Mouse (Mus musculus): ENCODE data around the gene Lclat1. TPM values are rescaled to one million over a fixed set of nuclear protein-coding genes. Genes with fewer than 3 reads are reported as not detected.
A peak's percentile ranks its signal among the peaks of the same experiment; 100 is the strongest.
"Not testable (repeated sequence)": the region's sequence is repeated elsewhere in the genome, so short reads cannot be mapped to it uniquely, and the experiment has no call there.

The Lclat1 gene
- polyA plus RNA-seq, 2 experiments = 12.1 to 14.9 TPM

DNA sequence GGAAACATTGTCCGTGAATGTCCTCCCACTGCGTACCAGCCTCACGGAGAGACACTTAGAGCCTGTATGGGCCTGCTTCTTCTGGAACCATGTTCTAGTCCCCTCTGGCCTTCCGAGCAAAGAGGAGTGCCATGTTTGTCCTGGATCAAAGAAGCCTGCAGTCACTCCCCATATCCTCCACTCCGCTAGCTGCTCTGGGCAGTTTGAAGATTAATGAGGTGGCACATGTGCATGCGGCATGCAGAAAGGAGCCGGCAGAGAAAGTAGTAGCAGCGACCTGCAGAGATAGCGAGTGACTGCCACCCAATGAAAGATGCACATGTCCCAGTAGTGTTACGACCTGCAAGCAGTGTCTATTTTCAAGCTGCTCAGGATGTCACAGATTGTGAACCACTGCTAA, 167.3 kb downstream of the Lclat1 start:
- ATAC-seq (ENCODE audit: low FRiP score, low read depth) (no peak), DNase-seq (ENCODE audit: low spot score) (no peak)
- WGBS = 53% methylated on average over 10 of the region's 10 CpGs
- Histone ChIP-seq H3K9ac (ENCODE audit: low read depth, low read length, severe bottlenecking) (no peak overlapping the region), H3K36me3 (ENCODE audit: control insufficient read depth, insufficient read depth, low read length) (no peaks in the 10 kb centered on the region), H3K4me3 (replicated peaks; ENCODE audit: low read length) (no peak overlapping the region), H3K27ac (replicated peaks; ENCODE audit: low read depth, low read length) (no peak overlapping the region), H3K4me1 (ENCODE audit: control insufficient read depth, insufficient read depth, low read length) (no peaks in the 10 kb centered on the region), H3K27me3 (ENCODE audit: control insufficient read depth, insufficient read depth, low read length) (no peaks in the 10 kb centered on the region), H3K4me2 (replicated peaks; ENCODE audit: low read depth, low read length, severe bottlenecking) (no peak overlapping the region), H3K9me3 (ENCODE audit: control insufficient read depth, low read length) (no peaks in the 10 kb centered on the region)
- no peak for TF ChIP-seq POLR2A (IDR thresholded peaks at IDR 0.05; ENCODE audit: borderline replicate concordance, extremely low read depth, insufficient read depth, insufficient read length)

DNA sequence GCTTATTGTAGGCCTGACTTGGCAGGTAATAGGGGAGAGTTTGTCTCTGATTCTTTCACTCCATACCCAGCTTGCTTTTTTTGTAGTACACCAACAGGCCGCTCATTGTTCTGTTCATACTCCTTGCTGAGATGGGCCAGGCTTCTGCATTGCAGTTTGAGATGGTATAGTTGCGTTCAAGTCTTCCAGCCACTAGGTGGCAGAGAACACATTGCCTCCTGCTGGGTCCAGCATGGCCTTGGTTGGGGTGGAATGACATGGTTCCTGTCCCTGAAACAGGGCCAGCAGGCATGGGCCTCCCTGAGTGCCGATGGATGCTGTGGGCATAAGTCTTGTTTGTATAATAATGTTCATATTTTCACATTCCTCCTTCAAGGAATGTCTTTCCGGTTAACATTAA, 170.0 kb downstream of the Lclat1 start:
- 92% methylated on average over 4 of the region's 4 CpGs for WGBS
- Histone ChIP-seq H3K9me3 (ENCODE audit: control insufficient read depth, low read length) (no peaks in the 10 kb centered on the region), H3K4me1 (ENCODE audit: control insufficient read depth, insufficient read depth, low read length) (no peaks in the 10 kb centered on the region), H3K27me3 (ENCODE audit: control insufficient read depth, insufficient read depth, low read length) (no peaks in the 10 kb centered on the region), H3K36me3 (ENCODE audit: control insufficient read depth, insufficient read depth, low read length) (no peaks in the 10 kb centered on the region), H3K9ac (ENCODE audit: low read depth, low read length, severe bottlenecking) (no peak overlapping the region), H3K4me2 (replicated peaks; ENCODE audit: low read depth, low read length, severe bottlenecking) (no peak overlapping the region), H3K27ac (replicated peaks; ENCODE audit: low read depth, low read length) (no peak overlapping the region), H3K4me3 (replicated peaks; ENCODE audit: low read length) (no peak overlapping the region)
- DNase-seq (ENCODE audit: low spot score) (no peak), ATAC-seq (ENCODE audit: low FRiP score, low read depth) (no peak)
- no peak for TF ChIP-seq POLR2A (IDR thresholded peaks at IDR 0.05; ENCODE audit: borderline replicate concordance, extremely low read depth, insufficient read depth, insufficient read length)

DNA sequence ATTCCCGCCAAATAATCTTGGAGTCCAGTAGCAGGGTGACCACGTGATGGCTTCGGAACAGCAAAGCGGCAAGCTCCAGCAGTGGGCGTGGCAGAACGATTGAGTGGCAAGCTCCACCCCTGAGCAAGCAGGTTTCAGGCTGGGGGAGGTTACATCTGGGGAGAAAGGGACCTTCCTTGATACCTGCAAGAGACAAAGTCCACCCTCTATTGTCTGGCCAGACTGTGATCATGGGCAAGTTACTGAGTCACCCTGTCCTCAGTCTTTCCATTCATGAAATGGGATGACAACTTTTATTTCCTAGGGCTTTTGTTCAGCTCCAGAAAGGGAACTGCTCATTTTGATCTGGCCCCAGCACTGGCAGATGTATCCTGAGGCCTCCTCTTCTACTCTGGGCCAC, 174.9 kb downstream of the Lclat1 start:
- H3K9ac ChIP-seq (ENCODE audit: low read depth, low read length, severe bottlenecking); H3K27me3 ChIP-seq (ENCODE audit: control insufficient read depth, insufficient read depth, low read length); H3K9me3 ChIP-seq (ENCODE audit: control insufficient read depth, low read length); H3K4me1 ChIP-seq (ENCODE audit: control insufficient read depth, insufficient read depth, low read length); H3K27ac ChIP-seq (replicated peaks; ENCODE audit: low read depth, low read length); H3K4me2 ChIP-seq (replicated peaks; ENCODE audit: low read depth, low read length, severe bottlenecking); H3K4me3 ChIP-seq (replicated peaks; ENCODE audit: low read length); H3K36me3 ChIP-seq (ENCODE audit: control insufficient read depth, insufficient read depth, low read length); ATAC-seq (ENCODE audit: low FRiP score, low read depth); DNase-seq (ENCODE audit: low spot score): not testable (repeated sequence)
- 43% methylated on average over 6 of the region's 6 CpGs for WGBS

DNA sequence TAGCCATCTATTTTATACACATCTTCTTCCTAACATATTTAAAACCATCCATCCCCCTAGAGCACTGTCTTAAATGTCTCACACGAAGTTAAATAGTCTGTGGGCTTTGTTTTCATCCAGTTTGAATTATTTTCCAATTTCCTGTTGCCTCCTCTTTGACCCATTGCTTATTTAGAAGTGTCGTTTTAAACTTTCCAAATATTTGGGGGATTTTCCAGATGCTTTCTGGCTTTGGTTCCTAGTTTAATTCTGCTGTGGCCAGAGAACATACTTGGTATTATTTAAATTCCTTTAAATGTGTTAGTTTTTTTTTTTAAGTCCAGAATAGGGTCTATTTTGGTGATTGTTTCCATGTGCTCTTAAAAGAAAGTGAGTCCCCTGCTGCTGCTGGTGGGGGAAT, 176.5 kb downstream of the Lclat1 start:
- no peak overlapping the region for H3K27ac ChIP-seq (replicated peaks; ENCODE audit: low read depth, low read length)
- no peak overlapping the region for H3K4me3 ChIP-seq (replicated peaks; ENCODE audit: low read length)
- H3K36me3 ChIP-seq (ENCODE audit: control insufficient read depth, insufficient read depth, low read length) = no peaks in the 10 kb centered on the region
- no peak for TF ChIP-seq POLR2A (IDR thresholded peaks at IDR 0.05; ENCODE audit: borderline replicate concordance, extremely low read depth, insufficient read depth, insufficient read length)
- DNase-seq (ENCODE audit: low spot score) = peak; percentile 62
- H3K9ac ChIP-seq (ENCODE audit: low read depth, low read length, severe bottlenecking) = no peak overlapping the region
- 0 out of 2 replicates have a peak, but pooled peaks cover 2% of the 10 kb centered on the region for H3K4me1 ChIP-seq (ENCODE audit: control insufficient read depth, insufficient read depth, low read length)
- no peaks in the 10 kb centered on the region for H3K9me3 ChIP-seq (ENCODE audit: control insufficient read depth, low read length)
- no peak; the same call in 1 of the 2 replicates for ATAC-seq (ENCODE audit: low FRiP score, low read depth)
- no peak overlapping the region for H3K4me2 ChIP-seq (replicated peaks; ENCODE audit: low read depth, low read length, severe bottlenecking)
- no peaks in the 10 kb centered on the region for H3K27me3 ChIP-seq (ENCODE audit: control insufficient read depth, insufficient read depth, low read length)
- 12% methylated on average over 2 of the region's 2 CpGs for WGBS

Other genes starting within 250 kb of the Lclat1 start
- 55.3 and 80.6 TPM in 2 replicates for gene Lbh, start 189.7 kb upstream of the Lclat1 start, polyA plus RNA-seq (2012; rRNA removed)
- 3.9 and 4.9 TPM in 2 replicates for gene Lbh, start 189.7 kb upstream of the Lclat1 start, polyA plus RNA-seq (2014; fragmentation: Nextera tagmentation; extraction: Ambion mirVana)

Data from limb, embryonic 14.5 days (tissue).